Mouse (Mus musculus): ENCODE results near the gene Dnajb11. TPM values are rescaled to one million over a fixed set of nuclear protein-coding genes. Genes with fewer than 3 reads are reported as not detected.

Dnajb11 gene
- 47.6 TPM for total RNA-seq (2023)

GRCm38 (mm10) chr16:22857431-22858113 is at the start of gene Dnajb11, which contains the start of gene Tbccd1:
Gene Dnajb11, plus strand, starts transcription at chr16:22857845.
Gene Tbccd1, minus strand, starts transcription at chr16:22857669.

GRCm38 (mm10) chr16:22811477-22811876 is 46.2 kb upstream of the Dnajb11 start, which contains the start of gene Crygs:
Gene Crygs, minus strand, starts transcription at chr16:22811577.

GRCm38 (mm10) chr16:22890683-22891510 is 33.3 kb downstream of the Dnajb11 start, which contains the start of gene Ahsg:
Gene Ahsg, plus strand, starts transcription at chr16:22891277.

GRCm38 (mm10) chr16:22918034-22918433 is 60.4 kb downstream of the Dnajb11 start, which contains the start of gene Fetub:
Gene Fetub, plus strand, starts transcription at chr16:22918334.

Other genes starting within 250 kb of the Dnajb11 start
- gene Dgkg, start 200.6 kb upstream of the Dnajb11 start, total RNA-seq (2023), result 0.83 TPM
- not detected for gene Crygs, start 46.3 kb upstream of the Dnajb11 start, total RNA-seq (2023)
- gene Tbccd1, start 176 bp upstream of the Dnajb11 start, total RNA-seq (2023), result 15.9 TPM
- gene Ahsg, start 33.4 kb downstream of the Dnajb11 start, total RNA-seq (2023), result not detected
- gene Fetub, start 60.5 kb downstream of the Dnajb11 start, total RNA-seq (2023), result not detected
- gene Hrg, start 93.2 kb downstream of the Dnajb11 start, total RNA-seq (2023), result not detected
- gene Kng2, start 171.6 kb downstream of the Dnajb11 start, total RNA-seq (2023), result not detected
- gene Kng1, start 200.0 kb downstream of the Dnajb11 start, total RNA-seq (2023), result not detected
- gene Eif4a2, start 249.6 kb downstream of the Dnajb11 start, total RNA-seq (2023), result 1,147 TPM

Measured in CD8-positive naive resting alpha-beta T cell, adult 57 days (primary cell).